Mouse (Mus musculus) brown adipose tissue, adult 24 weeks (tissue): ENCODE measurements at regions not wholly inside any gene's neighbourhood (a gene's known extent, or its start where the extent isn't known, plus 50 kb on each side); places are given as distances from the start of the nearest gene placed in this dataset.

Experiments used
- H3K27ac ChIP-seq: fragments of 200-500 bp; replicated peaks from 2 replicates; pipeline ENCODE4 v1.5.1; 2012; ENCODE audit warnings: low read depth, mild to moderate bottlenecking, low read length
- H3K4me1 ChIP-seq: fragments of 200-500 bp; 2 replicates; pipeline ENCODE4 v1.6.1; 2012; ENCODE audit warnings: low read length, mixed read lengths; ENCODE audit not compliant: control insufficient read depth, insufficient read depth, insufficient read length
- H3K4me3 ChIP-seq: fragments of 200-500 bp; 2 replicates; pipeline ENCODE4 v1.5.1; 2012; ENCODE audit warnings: low read depth, mild to moderate bottlenecking, low read length, moderate library complexity; ENCODE audit not compliant: insufficient read depth

DNA sequence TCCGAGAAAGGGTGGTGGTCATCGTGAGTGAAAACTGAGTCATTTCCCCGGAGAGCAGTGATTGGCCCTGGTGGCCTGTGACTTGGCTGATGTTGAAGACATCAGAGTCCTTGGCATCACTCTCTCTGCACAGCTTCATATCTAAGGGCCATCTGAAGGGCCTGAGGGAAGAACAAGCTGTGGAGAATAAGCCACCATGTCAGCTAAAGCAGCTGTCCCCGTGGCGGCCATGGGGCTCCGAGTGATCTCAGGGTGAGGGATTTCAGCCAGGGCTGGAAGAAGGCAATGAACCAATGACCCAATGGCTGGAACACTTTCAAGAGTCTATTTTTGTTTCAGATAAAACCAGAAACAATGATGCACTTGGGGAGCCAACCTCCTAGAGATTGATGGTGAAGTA lies 62.2 kb downstream of the Ttc32 start:
- H3K27ac ChIP-seq = no peak overlapping the region
- no peak overlapping the region for H3K4me3 ChIP-seq
- H3K4me1 ChIP-seq = no peaks in the 10 kb centered on the region

GRCm38 (mm10) chr12:9095061-9095460 lies 65.3 kb downstream of the Ttc32 start:
- no peak overlapping the region for H3K27ac ChIP-seq
- no peak overlapping the region for H3K4me3 ChIP-seq
- no peaks in the 10 kb centered on the region for H3K4me1 ChIP-seq

DNA sequence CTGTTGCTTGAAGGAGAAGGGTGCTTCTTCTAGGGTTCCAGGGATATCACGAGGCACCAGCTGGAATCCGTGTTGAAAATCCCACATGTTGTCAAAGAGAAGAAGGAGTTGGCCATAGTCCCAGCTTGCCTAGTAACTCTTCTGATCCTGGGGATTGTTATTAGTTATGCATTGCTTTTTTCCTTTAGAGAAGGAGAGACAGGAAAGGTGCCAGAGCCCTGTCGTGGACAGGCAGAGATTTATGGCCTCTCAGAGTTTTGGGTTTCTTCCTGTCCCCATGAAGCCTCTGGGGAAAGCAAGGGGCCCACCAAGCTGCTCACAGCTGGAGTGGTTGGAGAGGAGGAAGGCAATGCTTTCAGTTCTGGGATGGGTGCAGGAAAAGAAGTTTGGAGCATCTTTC lies 76.6 kb downstream of the Ttc32 start:
- H3K27ac ChIP-seq = no peak overlapping the region
- H3K4me3 ChIP-seq = no peak overlapping the region
- H3K4me1 ChIP-seq = no peaks in the 10 kb centered on the region

GRCm38 (mm10) chr12:9109806-9110205 lies 80.0 kb downstream of the Ttc32 start:
- H3K4me1 ChIP-seq = no peaks in the 10 kb centered on the region
- no peak overlapping the region for H3K27ac ChIP-seq
- H3K4me3 ChIP-seq = no peak overlapping the region

DNA sequence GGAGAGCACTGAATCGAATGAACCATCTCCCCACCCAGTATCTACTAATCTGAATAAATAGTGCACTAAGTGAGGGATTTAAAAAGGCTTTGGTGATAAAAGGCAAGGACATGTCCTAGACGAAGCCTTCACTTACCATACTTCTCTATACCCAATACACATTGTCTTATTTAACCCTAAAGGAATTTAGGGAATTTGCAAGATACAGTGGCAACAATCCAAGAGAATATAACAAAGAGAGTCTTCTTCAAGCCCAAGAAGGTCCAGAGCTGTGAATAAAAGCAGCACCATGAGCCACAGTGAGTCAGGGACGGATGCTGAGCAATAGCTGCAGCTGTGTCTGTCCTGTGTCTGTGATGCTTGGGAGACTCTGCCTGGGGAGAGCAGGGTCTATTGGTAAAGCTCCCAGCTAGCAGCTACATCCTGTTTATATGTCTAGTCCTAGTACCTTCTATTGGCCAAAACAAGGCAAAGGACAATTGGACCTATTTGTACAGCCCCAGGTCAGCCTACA lies 82.4 kb downstream of the Ttc32 start:
- no peak overlapping the region for H3K27ac ChIP-seq
- H3K4me3 ChIP-seq = no peak overlapping the region
- no peaks in the 10 kb centered on the region for H3K4me1 ChIP-seq

DNA sequence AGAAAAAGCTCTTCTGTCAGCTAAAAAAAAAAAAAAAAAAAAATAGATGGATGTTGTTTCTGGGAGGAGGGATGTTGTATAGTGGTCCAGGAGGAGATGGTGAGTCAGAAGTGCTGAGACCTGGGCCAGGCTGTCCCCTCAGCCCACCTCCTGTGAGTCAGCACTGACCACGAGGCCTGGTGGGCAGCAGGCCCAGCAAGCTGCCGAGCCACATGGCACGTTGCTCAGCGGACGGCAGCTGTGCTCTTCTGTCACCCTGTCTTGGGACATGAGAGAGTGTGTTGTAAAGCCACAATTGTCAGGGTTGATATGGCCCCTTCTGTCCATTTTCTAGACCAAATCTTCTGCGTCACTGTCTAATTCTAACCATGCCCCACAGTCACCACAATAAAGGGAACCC lies 83.9 kb downstream of the Ttc32 start:
- Histone ChIP-seq H3K4me1 (no peaks in the 10 kb centered on the region), H3K4me3 (no peak overlapping the region), H3K27ac (0 out of 2 replicates have a peak overlapping the region, but pooled peaks have one; percentile 33)

DNA sequence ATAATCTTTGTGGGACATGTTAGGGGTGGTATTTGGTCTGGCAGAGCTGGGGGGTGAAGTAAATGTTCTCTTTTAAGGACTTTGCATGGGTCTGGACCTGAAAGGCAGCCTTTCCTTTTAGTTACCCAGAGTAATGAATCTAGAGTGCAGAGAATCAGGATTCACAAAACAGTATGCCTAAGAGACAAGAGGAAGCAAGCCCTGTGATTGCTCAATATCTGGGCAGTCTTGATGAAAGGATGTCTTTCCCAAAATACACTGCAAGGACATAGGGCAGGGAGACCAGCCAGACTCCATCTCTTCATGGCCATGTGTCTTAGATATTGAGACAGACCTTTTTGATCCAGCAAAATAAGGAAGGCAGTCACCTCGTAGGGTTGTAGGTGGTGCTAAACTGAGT lies 84.3 kb downstream of the Ttc32 start:
- Histone ChIP-seq H3K27ac (0 out of 2 replicates have a peak overlapping the region, but pooled peaks have one; percentile 33), H3K4me3 (no peak overlapping the region), H3K4me1 (no peaks in the 10 kb centered on the region)

GRCm38 (mm10) chr12:9118576-9118975 lies 88.8 kb downstream of the Ttc32 start:
- H3K4me3 ChIP-seq = no peak overlapping the region
- no peak overlapping the region for H3K27ac ChIP-seq
- H3K4me1 ChIP-seq = no peaks in the 10 kb centered on the region

DNA sequence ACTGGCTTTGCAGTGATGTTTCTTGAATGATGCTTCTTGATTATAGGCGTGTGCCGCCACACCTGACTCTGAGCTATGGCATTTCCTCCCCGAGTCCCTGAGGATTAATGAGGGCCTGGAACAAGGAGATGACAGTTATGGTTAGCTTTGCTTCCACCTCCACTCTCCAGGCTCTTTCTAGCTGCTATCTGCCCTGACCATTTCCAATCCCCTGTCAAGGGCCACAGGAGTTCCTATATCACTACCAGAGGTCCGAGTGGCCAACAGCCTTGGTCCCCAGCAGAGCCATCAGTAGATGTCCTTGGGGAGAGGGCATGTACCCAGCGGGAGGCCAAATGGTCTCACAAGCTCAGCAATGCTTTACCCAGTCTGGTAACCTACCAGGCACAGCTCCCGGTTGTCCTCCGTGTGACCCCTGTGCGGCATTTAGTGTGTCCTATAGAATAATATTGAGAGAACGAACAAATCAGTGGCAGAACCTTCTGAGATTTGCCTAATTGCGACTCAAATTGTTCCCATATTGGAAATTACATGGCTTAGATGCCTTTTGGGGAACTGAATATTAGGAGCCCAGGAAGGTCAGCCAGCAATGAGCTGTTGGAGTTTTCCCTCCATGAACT lies 98.2 kb downstream of the Ttc32 start:
- Histone ChIP-seq H3K4me3 (no peak overlapping the region), H3K4me1 (peaks cover 20% of the 10 kb centered on the region), H3K27ac (peak overlapping the region; percentile 97)

DNA sequence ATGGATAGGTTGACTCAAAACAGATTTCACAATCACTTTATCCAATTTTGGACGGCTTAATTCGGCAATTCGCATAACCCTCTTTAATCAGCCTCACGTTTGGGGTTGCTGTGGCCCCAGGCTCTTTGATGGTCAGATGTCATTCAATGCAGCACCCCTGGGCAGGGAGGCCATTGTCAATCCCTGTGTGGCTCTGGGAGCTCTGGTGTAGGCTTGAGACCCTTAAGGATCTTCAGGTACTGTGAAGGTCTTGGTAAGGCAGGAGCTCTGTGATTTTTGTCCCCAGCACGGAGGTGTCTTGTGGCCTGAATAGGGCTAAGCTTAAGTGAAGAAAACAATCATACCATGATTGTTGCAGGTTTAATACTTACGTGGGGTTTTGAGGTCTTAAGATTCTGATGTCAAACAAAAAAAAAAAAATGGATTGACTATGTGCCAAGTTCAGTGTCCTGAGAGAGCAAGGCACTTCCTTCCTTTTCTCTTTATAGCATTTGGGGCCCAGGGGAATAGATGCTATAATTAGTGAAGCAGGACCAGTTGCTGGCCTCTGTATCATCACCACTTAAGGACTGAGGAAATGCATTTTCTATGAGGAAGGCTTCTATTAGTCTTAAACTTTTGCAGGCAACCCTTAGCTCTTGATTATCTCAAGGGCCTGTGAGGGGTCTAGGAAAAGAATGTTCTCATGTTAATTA lies 98.9 kb downstream of the Ttc32 start:
- Histone ChIP-seq H3K4me3 (no peak overlapping the region), H3K27ac (peak overlapping the region; percentile 99), H3K4me1 (peaks cover 20% of the 10 kb centered on the region)

GRCm38 (mm10) chr12:9132621-9133020 lies 102.8 kb downstream of the Ttc32 start:
- peaks cover 23% of the 10 kb centered on the region for H3K4me1 ChIP-seq
- no peak overlapping the region for H3K27ac ChIP-seq
- no peak overlapping the region for H3K4me3 ChIP-seq

- no peak overlapping the region for H3K4me3 ChIP-seq
- H3K4me1 ChIP-seq = peaks cover 13% of the 10 kb centered on the region
- H3K27ac ChIP-seq = no peak overlapping the region
These were observed 104.4 kb downstream of the Ttc32 start for GRCm38 (mm10) chr12:9133890-9134870.

- Histone ChIP-seq H3K27ac (no peak overlapping the region), H3K4me1 (no peaks in the 10 kb centered on the region), H3K4me3 (no peak overlapping the region)
These were observed 121.2 kb downstream of the Ttc32 start for GRCm38 (mm10) chr12:9151001-9151400.

- Histone ChIP-seq H3K4me3 (no peak overlapping the region), H3K27ac (no peak overlapping the region), H3K4me1 (no peaks in the 10 kb centered on the region)
These were observed 121.6 kb downstream of the Ttc32 start for GRCm38 (mm10) chr12:9151426-9151825.

DNA sequence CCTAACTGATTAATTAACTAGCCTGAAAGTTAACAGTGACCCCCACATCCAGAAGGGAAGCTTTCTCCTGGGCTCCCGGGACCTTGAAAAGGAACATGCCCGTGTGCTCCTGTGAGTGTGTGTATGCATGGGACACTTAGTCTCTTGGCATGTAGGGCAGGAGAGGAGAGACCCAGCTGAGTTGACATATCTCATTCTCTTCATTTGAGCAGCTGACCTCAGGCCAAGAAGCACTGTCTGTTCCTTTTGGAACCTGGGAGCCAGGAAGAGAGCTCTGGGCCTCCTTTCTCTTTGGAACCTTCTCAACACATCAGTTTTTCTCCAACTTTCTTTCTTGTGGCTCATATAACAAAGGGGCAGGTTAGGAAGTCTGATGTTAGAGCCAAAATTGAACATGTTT lies 124.7 kb downstream of the Ttc32 start:
- Histone ChIP-seq H3K4me1 (no peaks in the 10 kb centered on the region), H3K27ac (no peak overlapping the region), H3K4me3 (no peak overlapping the region)
